Mouse (Mus musculus): ENCODE measurements around the gene Olfr393. TPM values are rescaled to one million over a fixed set of nuclear protein-coding genes. Genes with fewer than 3 reads are reported as not detected.

Olfr393 gene
- not detected in 2 replicates for polyA plus RNA-seq (2014; fragmentation: Nextera tagmentation; extraction: Ambion mirVana)

DNA sequence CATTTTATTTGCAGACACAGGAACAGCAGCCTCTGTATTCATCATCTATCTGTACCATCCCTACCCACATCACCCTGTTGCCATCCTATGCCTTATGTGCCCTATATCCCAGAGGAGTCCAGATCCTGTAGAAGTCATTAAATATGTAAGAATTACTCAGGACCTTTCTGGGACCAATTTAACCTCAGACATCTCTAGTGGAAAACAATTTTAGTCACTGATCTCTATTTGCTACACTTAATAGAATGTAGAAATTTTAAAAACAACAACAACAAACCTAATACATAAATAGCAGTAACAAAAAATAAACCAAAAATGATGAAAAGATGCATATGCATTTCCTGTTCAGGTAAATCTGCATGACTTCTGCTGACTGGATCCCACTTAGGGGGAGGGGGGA is at the start of gene Olfr393:
Olfr393 (minus strand) TSS at position 101 of the 400 bp plus-strand sequence.
- Histone ChIP-seq H3K9me3 (ENCODE audit: low read depth, low read length) (no peaks in the 10 kb centered on the region), H3K9ac (no peak within 1 kb of the TSS), H3K4me1 (ENCODE audit: insufficient read depth) (no peaks in the 10 kb centered on the region), H3K27me3 (ENCODE audit: insufficient read depth, low read length) (no peaks in the 10 kb centered on the region), H3K4me2 (no peak within 1 kb of the TSS), H3K4me3 (ENCODE audit: low read depth, low read length) (no peak within 1 kb of the TSS), H3K36me3 (ENCODE audit: insufficient read depth) (no peaks in the 10 kb centered on the region), H3K27ac (ENCODE audit: low read depth) (no peak within 1 kb of the TSS)
- DNase-seq: no peak
- no peak for ATAC-seq (ENCODE audit: insufficient read depth)
- no peak for TF ChIP-seq CTCF (IDR thresholded peaks at IDR 0.05; ENCODE audit: low read depth)

- no peaks in the 10 kb centered on the region; the same call in 1 of the 2 replicates for H3K9me3 ChIP-seq (ENCODE audit: low read depth, low read length)
- no peaks in the 10 kb centered on the region for H3K36me3 ChIP-seq (ENCODE audit: insufficient read depth)
- no peak for ATAC-seq (ENCODE audit: insufficient read depth)
- H3K27ac ChIP-seq (ENCODE audit: low read depth): no peak within 1 kb of the TSS
- no peaks in the 10 kb centered on the region for H3K27me3 ChIP-seq (ENCODE audit: insufficient read depth, low read length)
- no peak within 1 kb of the TSS for H3K9ac ChIP-seq
- H3K4me3 ChIP-seq (ENCODE audit: low read depth, low read length): no peak within 1 kb of the TSS
- WGBS: 76% methylated on average over 1 of the region's 1 CpGs
- no peak for DNase-seq
- no peak within 1 kb of the TSS for H3K4me2 ChIP-seq
- H3K4me1 ChIP-seq (ENCODE audit: insufficient read depth): no peaks in the 10 kb centered on the region
- no peak for TF ChIP-seq CTCF (IDR thresholded peaks at IDR 0.05; ENCODE audit: low read depth)
These were observed 39.4 kb upstream of the Olfr393 start, which contains the start of gene Olfr394 for GRCm38 (mm10) chr11:73890671-73891070. Gene Olfr394 (minus strand): TSS chr11:73890771.

DNA sequence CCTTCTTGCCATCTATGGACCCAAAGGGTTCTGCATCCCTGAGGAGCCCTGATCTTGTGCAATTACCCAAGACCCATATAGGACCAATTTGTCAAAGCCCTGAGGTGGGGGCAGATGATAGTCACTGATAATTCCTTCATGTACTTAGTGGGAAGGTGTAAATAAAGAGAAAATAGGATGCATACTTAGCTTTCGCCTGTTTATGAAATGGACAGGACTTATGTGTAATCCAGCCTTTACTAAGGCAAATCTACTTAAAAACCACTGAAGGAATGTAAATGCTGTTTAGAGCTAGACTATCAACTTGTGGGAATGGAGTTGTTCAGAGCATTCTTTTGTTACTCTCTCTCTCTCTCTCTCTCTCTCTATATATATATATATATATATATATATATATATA is 34.3 kb downstream of the Olfr393 start, which contains the start of gene Olfr392:
Olfr392 (minus strand) TSS at position 101 of the 400 bp plus-strand sequence.
- Histone ChIP-seq H3K4me3 (ENCODE audit: low read depth, low read length) (no peak within 1 kb of the TSS), H3K27me3 (ENCODE audit: insufficient read depth, low read length) (no peaks in the 10 kb centered on the region), H3K4me1 (ENCODE audit: insufficient read depth) (no peaks in the 10 kb centered on the region), H3K9ac (no peak within 1 kb of the TSS), H3K36me3 (ENCODE audit: insufficient read depth) (no peaks in the 10 kb centered on the region), H3K4me2 (no peak within 1 kb of the TSS), H3K9me3 (ENCODE audit: low read depth, low read length) (no peaks in the 10 kb centered on the region), H3K27ac (ENCODE audit: low read depth) (no peak within 1 kb of the TSS)
- TF ChIP-seq CTCF (IDR thresholded peaks at IDR 0.05; ENCODE audit: low read depth): no peak
- ATAC-seq (ENCODE audit: insufficient read depth) (no peak), DNase-seq (no peak)
- 88% methylated on average over 1 of the region's 1 CpGs for WGBS

- ATAC-seq (ENCODE audit: insufficient read depth): no peak
- Histone ChIP-seq H3K4me1 (ENCODE audit: insufficient read depth) (no peaks in the 10 kb centered on the region), H3K36me3 (ENCODE audit: insufficient read depth) (no peaks in the 10 kb centered on the region), H3K4me2 (no peak within 1 kb of the TSS), H3K9ac (no peak within 1 kb of the TSS), H3K4me3 (ENCODE audit: low read depth, low read length) (no peak within 1 kb of the TSS), H3K27me3 (ENCODE audit: insufficient read depth, low read length) (no peaks in the 10 kb centered on the region), H3K9me3 (ENCODE audit: low read depth, low read length) (no peaks in the 10 kb centered on the region), H3K27ac (ENCODE audit: low read depth) (no peak within 1 kb of the TSS)
- WGBS: 7% methylated on average over 1 of the region's 1 CpGs
- TF ChIP-seq CTCF (IDR thresholded peaks at IDR 0.05; ENCODE audit: low read depth): no peak
- no peak for DNase-seq
These were observed 48.3 kb downstream of the Olfr393 start, which contains the start of gene Olfr391-ps for GRCm38 (mm10) chr11:73802952-73803351. Gene Olfr391-ps (minus strand): TSS chr11:73803052.

Other genes starting within 250 kb of the Olfr393 start
- gene Zfp735, start 162.7 kb downstream of the Olfr393 start, polyA plus RNA-seq (2014; fragmentation: Nextera tagmentation; extraction: Ambion mirVana): not detected in 2 replicates
- gene Olfr389, start 70.7 kb downstream of the Olfr393 start, polyA plus RNA-seq (2014; fragmentation: Nextera tagmentation; extraction: Ambion mirVana): not detected in 2 replicates
- gene Olfr390, start 68.5 kb downstream of the Olfr393 start, polyA plus RNA-seq (2014; fragmentation: Nextera tagmentation; extraction: Ambion mirVana): not detected in 2 replicates
- gene Olfr391-ps, start 48.4 kb downstream of the Olfr393 start, polyA plus RNA-seq (2014; fragmentation: Nextera tagmentation; extraction: Ambion mirVana): not detected in 2 replicates
- not detected in 2 replicates for gene Olfr392, start 34.4 kb downstream of the Olfr393 start, polyA plus RNA-seq (2014; fragmentation: Nextera tagmentation; extraction: Ambion mirVana)
- gene Olfr394, start 39.3 kb upstream of the Olfr393 start, polyA plus RNA-seq (2014; fragmentation: Nextera tagmentation; extraction: Ambion mirVana): not detected in 2 replicates
- not detected in 2 replicates for gene Olfr395, start 57.8 kb upstream of the Olfr393 start, polyA plus RNA-seq (2014; fragmentation: Nextera tagmentation; extraction: Ambion mirVana)
- gene Olfr23, start 85.2 kb upstream of the Olfr393 start, polyA plus RNA-seq (2014; fragmentation: Nextera tagmentation; extraction: Ambion mirVana): not detected in 2 replicates
- gene Olfr397, start 109.4 kb upstream of the Olfr393 start, polyA plus RNA-seq (2014; fragmentation: Nextera tagmentation; extraction: Ambion mirVana): not detected in 2 replicates
- not detected in 2 replicates for gene Olfr398, start 139.0 kb upstream of the Olfr393 start, polyA plus RNA-seq (2014; fragmentation: Nextera tagmentation; extraction: Ambion mirVana)
- not detected in 2 replicates for gene Olfr139, start 205.1 kb upstream of the Olfr393 start, polyA plus RNA-seq (2014; fragmentation: Nextera tagmentation; extraction: Ambion mirVana)
- not detected in 2 replicates for gene Olfr399, start 205.2 kb upstream of the Olfr393 start, polyA plus RNA-seq (2014; fragmentation: Nextera tagmentation; extraction: Ambion mirVana)
- gene Zfp616, start 218.5 kb upstream of the Olfr393 start, polyA plus RNA-seq (2014; fragmentation: Nextera tagmentation; extraction: Ambion mirVana): not detected in 2 replicates

Data from lung, embryonic 14.5 days (tissue).